Mouse (Mus musculus) cerebellum, adult 2 months (tissue): ENCODE results near the gene Slc35e3. TPM values are rescaled to one million over a fixed set of nuclear protein-coding genes. Genes with fewer than 3 reads are reported as not detected.
"Not testable (repeated sequence)": the region's sequence is repeated elsewhere in the genome, so short reads cannot be mapped to it uniquely, and the experiment has no call there.

Experiments
- DNase-seq, 2 experiments: peaks; one replicate each; pipeline ENCODE4 v3.0.0; 2021
- H3K27ac ChIP-seq: fragments of 200-500 bp; 2 replicates; pipeline ENCODE4 v1.5.1; 2012; ENCODE audit warnings: low read length, control low read depth, inconsistent platforms; ENCODE audit not compliant: insufficient read depth
- H3K27me3 ChIP-seq: fragments of 200-500 bp; 2 replicates; pipeline ENCODE4 v1.6.1; 2012; ENCODE audit warnings: inconsistent platforms, mild to moderate bottlenecking, low read length, moderate library complexity; ENCODE audit not compliant: control insufficient read depth, insufficient read depth
- H3K4me1 ChIP-seq: fragments of 200-500 bp; 2 replicates; pipeline ENCODE4 v1.6.1; 2011; ENCODE audit warnings: low read length; ENCODE audit not compliant: control insufficient read depth, insufficient read depth
- H3K4me3 ChIP-seq: fragments of 200-500 bp; replicated peaks from 2 replicates; pipeline ENCODE3; 2011; ENCODE audit warnings: mild to moderate bottlenecking, low read depth, low read length, control low read depth; ENCODE audit not compliant: insufficient read depth
- CTCF ChIP-seq: fragments of 200-500 bp; IDR thresholded peaks from 2 replicates; pipeline ENCODE4 v1.5.1; 2011; ENCODE audit warnings: low read depth, mild to moderate bottlenecking, control low read depth, low read length, moderate library complexity, borderline replicate concordance; ENCODE audit not compliant: insufficient read depth
- POLR2A ChIP-seq: fragments of 200-500 bp; IDR thresholded peaks from 2 replicates; pipeline ENCODE4 v1.6.1; 2011; ENCODE audit warnings: low read length, control low read depth, borderline replicate concordance; ENCODE audit not compliant: insufficient read depth
- WGBS: fragments of 180-500 bp; shearing (Covaris S2); methylation state at CpG from one replicate; pipeline ENCODE4 v1.1.7; 2018; 5-methylcytosine and 5-hydroxymethylcytosine counted together
- polyA plus RNA-seq: library from polyadenylated mRNA; depleted of rRNA; stranded (reverse); fragments of >200 nt; gene quantifications from 2 replicates; pipeline ENCODE4 v1.2.3, GENCODE M21; 2012

Slc35e3 gene
- polyA plus RNA-seq, 1 experiment: 27.8 TPM

DNA sequence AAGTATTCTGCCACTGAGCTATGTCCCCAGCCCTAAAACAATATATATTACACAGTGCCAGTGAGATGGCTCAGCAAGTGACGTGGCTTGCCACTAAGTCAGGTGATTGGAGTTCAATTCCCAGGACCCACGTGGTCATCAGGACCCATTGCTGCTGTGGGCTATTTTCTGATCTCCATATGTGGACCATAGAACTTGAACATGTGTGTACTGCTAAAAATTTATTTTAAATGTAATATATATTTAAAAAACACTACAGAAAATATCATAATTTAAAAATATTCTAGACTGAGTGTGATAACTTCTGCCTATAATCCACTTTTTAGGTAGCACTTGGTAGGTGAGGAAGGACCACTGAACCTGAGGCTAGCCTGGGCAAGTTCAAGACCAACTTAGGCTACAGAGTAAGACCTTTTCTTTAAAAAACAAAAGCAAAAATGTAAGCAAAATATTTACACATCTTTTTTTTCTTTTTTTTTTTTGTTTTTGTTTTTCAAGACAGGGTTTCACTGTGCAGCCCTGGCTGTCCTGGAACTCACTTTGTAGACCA is 16.2 kb upstream of the Slc35e3 start:
- Histone ChIP-seq H3K27me3 (no peaks in the 10 kb centered on the region), H3K27ac (no peak overlapping the region), H3K4me1 (no peaks in the 10 kb centered on the region), H3K4me3 (no peak overlapping the region)
- WGBS: 91% methylated on average over 2 of the region's 2 CpGs
- TF ChIP-seq POLR2A (no peak), CTCF (no peak)
- no peak for DNase-seq

DNA sequence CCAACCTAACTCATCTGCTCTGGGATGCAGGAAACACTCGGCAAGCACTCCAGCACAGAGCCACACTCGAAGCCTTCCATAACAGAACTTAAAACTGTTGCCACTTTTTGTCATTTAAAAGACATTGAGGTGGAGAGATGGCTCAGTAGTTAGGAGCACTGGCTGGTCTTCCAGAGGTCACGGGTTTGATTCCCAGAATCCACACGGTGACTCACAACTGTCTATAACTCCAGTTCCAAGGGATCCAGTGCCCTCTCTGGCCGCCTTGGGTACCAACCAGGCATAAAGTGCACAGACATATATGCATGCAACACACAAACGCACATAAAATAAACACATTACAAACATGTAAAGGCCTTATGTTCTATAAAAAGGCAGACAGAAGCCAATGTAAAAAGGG is 15.4 kb upstream of the Slc35e3 start:
- Histone ChIP-seq H3K4me1 (no peaks in the 10 kb centered on the region), H3K4me3 (no peak overlapping the region), H3K27me3 (no peaks in the 10 kb centered on the region), H3K27ac (no peak overlapping the region)
- no peak for TF ChIP-seq POLR2A
- TF ChIP-seq CTCF: no peak
- 93% methylated on average over 6 of the region's 6 CpGs for WGBS
- no peak for DNase-seq

DNA sequence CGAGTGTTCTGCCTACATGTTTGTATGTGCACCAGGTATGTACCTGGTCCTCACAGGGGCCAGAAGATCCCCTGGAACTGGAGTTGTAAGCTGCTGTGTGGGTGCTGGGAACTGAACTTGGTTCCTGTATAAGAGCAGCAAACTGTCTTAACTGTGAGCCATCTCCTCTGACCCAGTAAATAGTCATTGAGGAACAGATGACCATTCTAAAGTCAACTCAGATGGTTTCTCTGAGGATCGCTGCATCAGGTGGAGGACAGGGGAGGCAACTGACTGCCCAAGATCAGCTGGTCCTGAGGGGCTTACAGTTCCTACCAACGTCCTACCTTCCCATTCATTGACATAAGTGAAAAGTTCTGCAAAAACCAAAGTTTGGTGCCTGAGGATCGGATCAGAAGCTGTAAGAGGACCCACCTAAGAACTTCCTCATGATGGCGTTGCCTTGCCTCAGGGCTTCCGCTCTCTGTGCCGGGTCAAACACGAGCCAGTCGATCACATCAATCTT is 14.7 kb upstream of the Slc35e3 start:
- no peaks in the 10 kb centered on the region for H3K4me1 ChIP-seq
- DNase-seq: no peak
- H3K27me3 ChIP-seq: no peaks in the 10 kb centered on the region
- H3K27ac ChIP-seq: no peak overlapping the region
- H3K4me3 ChIP-seq: no peak overlapping the region
- TF ChIP-seq POLR2A (no peak), CTCF (no peak)
- WGBS: 94% methylated on average over 9 of the region's 9 CpGs

DNA sequence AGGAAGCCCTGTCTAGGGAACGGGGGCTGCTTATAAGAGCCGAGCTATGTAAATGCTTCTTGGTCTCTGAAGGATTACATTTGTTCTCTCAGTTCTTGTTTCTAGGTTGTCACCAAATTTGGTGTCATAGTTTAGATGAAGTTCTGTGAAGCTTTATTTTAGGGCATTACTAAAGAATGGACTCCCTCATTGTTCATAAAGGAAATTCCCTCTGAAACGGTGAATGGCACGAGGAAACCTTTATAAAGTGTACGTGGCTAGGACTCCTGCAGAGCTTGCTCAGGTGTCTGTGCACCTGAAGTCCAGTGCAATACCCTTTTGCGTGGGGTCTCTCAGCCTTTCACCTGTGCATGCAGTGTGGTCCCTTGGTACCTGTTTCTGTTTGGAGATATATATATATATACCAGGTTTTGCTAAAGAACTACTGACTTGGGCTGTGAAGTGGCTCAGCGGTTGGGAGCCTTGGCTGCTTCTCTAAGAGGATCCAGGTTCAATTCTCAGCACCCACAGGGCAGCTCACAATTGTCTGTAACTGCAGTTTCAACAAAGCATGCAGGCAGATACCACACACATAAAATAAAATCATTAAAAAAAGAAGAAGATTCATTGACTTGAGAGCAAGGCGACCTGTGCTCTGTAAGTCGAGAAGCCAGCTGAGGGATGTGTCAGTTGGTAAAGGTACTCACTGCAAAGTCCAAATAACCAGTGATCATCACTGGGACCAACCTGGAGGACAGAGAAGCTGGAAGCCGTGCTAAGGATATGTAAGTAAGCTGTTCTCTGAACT is 13.9 kb upstream of the Slc35e3 start:
- TF ChIP-seq POLR2A (no peak), CTCF (no peak)
- Histone ChIP-seq H3K4me1 (no peaks in the 10 kb centered on the region), H3K27ac (no peak overlapping the region), H3K27me3 (no peaks in the 10 kb centered on the region), H3K4me3 (no peak overlapping the region)
- DNase-seq: no peak
- 94% methylated on average over 10 of the region's 10 CpGs for WGBS

DNA sequence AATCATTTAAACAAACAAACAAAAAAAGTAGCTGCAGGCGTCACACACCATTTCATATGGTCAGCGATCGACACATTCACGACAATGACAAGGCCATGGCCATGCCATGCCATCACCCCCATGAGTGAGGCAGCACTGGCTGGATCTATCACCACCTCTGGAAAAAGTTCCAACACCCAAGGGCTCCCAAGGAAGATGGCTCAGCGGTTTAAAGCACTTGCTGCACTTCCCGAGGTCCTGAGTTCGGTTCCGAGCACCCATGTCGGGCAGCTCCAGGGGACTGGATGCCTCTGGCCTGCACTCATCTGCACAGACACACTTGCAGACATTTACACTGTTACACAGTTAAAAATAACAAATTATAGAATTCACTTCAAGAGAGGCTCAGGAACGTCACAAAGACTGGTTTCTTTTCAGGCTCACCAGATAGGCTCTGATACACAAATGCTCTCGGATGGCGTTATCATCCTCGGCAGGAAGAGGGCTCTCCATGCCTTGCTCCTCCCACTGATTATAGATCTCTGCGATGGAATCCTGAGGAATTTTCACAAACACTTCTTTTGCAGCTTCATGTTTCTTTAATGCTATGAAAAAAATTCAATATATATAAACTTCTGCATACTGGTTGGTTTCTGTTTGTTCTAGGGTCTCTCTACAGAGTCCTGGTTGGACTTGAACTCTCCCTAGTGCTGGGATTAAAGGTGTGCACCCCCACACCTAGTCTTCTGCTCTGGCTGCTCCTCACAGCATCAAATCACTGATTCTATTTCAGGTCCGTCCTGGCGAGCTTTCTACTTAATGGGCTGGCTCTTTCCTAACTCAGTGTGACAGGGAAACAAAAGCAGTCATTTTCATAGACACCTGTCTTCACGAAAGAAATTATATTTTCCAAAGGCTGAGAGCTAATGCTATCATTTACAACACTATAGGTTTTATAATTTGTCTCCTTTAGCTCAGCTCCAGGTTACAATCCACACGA is 12.9 kb upstream of the Slc35e3 start:
- TF ChIP-seq CTCF (no peak), POLR2A (no peak)
- no peaks in the 10 kb centered on the region for H3K4me1 ChIP-seq
- DNase-seq: no peak
- 91% methylated on average over 18 of the region's 18 CpGs for WGBS
- no peaks in the 10 kb centered on the region for H3K27me3 ChIP-seq
- H3K4me3 ChIP-seq: no peak overlapping the region
- no peak overlapping the region for H3K27ac ChIP-seq

DNA sequence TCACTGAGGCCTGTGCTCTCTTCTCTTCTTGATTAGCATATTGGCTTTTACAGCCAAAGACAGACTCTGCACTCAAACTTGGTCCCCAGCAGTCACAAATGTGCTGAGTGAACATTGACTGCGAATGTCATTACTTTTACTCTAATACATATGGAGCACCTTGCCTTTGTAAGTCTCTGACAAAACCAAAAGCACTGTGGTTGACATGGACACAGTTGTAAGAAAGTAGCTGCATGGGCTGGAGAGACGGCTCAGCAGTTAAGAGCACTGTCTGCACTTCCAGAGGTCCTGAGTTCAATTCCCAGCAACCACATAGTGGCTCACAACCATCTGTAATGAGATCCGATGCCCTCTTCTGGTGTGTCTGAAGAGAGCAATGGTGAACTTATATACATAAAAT is 12.2 kb upstream of the Slc35e3 start:
- not testable (repeated sequence) for H3K4me1 ChIP-seq, DNase-seq, H3K27me3 ChIP-seq, H3K27ac ChIP-seq, H3K4me3 ChIP-seq
- WGBS: 94% methylated on average over 3 of the region's 3 CpGs

DNA sequence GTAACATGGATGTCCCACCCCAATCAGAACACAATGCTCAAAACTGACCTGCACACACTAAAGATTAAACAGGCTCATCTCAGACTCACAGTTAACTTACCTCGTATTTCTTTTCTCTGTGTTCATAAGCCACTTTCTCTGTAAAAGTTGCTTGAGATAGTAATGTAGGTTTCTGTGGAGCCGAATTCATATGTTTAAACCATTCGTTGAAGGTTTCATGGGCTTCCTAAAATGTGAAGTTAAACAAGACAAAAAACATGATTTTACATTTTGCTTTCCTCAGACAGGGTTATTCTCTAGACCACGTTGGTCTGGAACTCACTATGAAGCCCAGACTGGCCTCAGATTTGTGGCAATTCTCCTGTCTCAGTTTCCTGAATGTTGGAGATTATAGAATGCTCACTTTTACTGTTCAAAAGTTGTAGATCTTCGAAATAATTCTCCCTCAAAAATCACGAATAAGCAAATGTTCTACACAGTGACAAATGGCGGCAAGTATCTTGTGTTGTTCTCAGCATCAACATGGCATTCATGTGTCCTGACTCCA is 11.7 kb upstream of the Slc35e3 start:
- Histone ChIP-seq H3K27me3 (no peaks in the 10 kb centered on the region), H3K4me1 (no peaks in the 10 kb centered on the region), H3K4me3 (no peak overlapping the region), H3K27ac (no peak overlapping the region)
- WGBS: 95% methylated on average over 7 of the region's 7 CpGs
- no peak for DNase-seq
- TF ChIP-seq POLR2A (no peak), CTCF (no peak)
